Mouse (Mus musculus) ES-CJ7 (cell line): ENCODE results near the gene Galnt18.

ENCODE experiments used
- DNase-seq: peaks from one replicate; pipeline ENCODE4 v3.0.0; 2011; ENCODE audit warnings: low read depth, low spot score

Gene Galnt18

DNA sequence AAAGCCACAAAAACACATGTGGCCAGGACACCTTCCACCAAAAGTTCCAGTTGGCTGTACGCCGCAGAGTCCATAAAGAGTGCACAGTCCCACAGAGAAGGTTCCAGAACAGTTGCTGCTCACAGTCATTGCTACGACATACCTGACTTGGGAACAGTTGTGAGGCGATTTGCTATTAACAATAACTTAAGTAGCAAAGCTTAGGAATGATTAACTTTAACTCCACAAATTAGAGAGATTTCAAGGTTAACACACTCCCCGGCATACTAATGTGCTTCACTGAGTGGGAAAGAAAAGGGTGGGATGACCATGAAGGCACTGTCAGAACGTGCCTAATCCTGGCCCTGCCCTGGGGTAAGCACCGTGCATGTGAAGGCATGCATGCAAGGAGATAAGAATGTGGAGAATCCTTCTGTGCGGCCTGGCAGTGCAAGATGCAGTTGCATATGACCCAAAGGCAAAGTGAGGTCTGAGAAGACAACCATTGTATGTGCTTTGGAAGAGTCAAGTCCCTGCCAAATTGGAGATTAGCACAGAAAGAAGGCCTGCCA is 8.5 kb downstream of the Galnt18 start:
- DNase-seq, result no peak

- no peak for DNase-seq
Observed at GRCm38 (mm10) chr7:111770585-111770984, 9.2 kb downstream of the Galnt18 start.

DNA sequence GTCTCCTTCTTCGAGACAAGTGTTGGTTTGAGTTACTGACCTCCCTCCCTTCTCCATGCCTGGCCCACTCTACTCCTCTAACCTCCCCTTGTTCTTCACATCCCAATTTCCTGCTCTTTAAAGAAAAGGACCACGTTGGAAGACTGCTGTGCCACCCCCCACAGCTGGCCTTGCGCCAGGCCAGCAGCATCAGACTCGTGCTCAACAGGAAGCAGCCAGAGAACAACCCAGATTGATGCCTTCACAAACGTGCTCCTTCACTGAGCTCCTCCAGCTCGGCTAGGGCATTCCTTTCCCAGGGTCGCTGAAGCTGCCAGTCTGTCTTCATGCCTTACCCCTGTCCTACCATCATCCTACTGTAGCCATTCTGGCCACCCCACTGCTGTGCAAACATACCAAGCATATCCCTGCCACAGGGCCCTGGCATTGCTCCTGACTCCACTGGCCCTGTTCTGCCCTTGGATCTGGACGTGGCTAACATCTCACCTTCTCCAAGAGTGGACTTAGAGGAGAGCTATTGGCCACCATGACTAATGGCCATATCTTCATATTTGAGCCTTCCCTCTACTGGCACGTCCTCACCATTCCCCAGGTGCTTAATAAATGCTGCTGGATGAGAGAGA is 13.5 kb downstream of the Galnt18 start:
- no peak for DNase-seq

- DNase-seq, result no peak
Observed at GRCm38 (mm10) chr7:111762754-111763153, 17.0 kb downstream of the Galnt18 start.

DNA sequence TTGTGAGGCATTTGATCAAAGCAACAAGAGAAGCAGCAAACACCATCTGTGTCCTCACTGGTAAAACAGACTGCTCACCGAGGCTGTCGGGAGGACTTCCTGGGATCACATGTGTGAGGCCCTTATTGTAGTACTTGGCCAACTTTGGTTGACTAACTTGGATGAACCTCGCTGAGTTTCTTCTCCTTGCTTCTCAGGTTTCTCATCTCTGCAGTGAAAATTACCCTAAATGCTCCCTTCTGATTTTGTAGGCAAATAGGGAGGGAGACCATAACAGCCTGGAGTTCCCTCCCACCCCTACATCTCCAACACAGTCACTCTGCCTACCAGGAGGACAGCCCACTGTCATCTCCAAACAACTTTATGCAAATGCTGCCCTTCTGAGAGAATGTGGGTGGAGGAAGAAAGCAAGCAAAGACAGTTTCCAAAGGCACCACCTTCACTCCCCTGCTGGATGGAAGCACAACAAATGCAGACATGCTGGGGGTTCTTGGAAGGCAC is 31.2 kb downstream of the Galnt18 start:
- DNase-seq, result no peak

- DNase-seq, result peak; percentile 55
Observed at GRCm38 (mm10) chr7:111744770-111745169, 35.0 kb downstream of the Galnt18 start.

GRCm38 (mm10) chr7:111741595-111741994 is 38.2 kb downstream of the Galnt18 start:
- no peak for DNase-seq

DNA sequence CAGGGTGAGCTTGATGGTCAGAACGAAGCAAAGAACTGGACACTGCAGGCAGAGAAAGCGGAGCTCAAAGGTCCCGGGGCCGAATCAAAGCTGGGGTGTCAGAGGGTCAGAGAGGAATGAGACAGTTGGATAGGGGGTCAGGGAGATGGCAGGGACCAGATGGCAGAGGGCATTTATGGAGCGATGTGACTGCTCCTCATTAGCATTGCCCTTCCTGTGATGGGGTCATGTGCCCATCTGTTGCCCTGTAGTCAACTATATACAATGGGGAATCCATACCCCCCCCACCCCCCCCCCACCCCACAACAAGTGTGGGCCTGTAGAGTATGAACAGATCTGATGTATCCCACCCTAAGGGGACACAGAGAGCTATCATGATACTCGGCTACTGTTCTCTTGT is 39.7 kb downstream of the Galnt18 start:
- no peak for DNase-seq

DNA sequence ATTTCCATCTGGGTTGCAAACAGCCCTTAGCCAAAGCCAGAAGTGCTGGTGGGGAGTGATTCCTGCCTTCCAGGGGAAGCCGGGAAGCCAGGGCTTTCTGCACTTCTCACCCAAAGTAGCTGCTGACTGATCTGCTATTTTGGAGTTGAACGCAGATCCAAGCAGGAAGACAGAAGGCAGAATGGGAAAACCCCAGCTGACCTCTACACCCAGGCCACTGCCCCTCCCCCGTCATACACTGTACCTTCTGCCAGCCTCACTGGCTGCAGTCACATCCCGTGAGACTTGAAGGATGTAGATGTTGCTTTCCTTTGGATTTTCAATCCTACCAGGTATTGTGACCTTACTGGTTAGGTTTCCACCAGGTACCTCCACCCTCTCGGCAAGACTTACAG is 40.4 kb downstream of the Galnt18 start:
- no peak for DNase-seq

GRCm38 (mm10) chr7:111738456-111739370 is 41.1 kb downstream of the Galnt18 start:
- DNase-seq, result no peak

DNA sequence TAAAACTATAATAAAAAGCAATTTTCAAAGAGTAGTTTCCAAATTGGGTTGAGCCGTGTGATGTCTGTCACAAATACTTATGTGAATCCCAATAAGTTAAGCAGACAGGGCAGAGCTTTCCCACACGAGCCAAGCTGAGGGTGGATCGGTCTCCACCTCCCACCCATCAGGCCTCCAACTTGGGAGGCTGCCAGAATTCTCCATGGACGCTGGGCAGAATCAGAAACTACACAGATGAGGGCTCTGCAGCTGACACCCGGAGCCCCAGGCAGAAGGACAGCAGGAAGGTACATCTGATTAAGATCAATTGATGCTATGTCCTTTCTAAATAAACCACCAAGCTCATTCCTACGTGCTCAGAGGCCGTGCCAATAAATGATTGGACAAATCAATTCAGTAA is 42.4 kb downstream of the Galnt18 start:
- DNase-seq, result no peak

- no peak for DNase-seq
Observed at GRCm38 (mm10) chr7:111736365-111736764, 43.4 kb downstream of the Galnt18 start.

- DNase-seq, result no peak
Observed at GRCm38 (mm10) chr7:111730346-111731269, 49.2 kb downstream of the Galnt18 start.

- no peak for DNase-seq
Observed at GRCm38 (mm10) chr7:111726928-111727327, 52.8 kb downstream of the Galnt18 start.

GRCm38 (mm10) chr7:111724730-111725129 is 55.0 kb downstream of the Galnt18 start:
- no peak for DNase-seq

DNA sequence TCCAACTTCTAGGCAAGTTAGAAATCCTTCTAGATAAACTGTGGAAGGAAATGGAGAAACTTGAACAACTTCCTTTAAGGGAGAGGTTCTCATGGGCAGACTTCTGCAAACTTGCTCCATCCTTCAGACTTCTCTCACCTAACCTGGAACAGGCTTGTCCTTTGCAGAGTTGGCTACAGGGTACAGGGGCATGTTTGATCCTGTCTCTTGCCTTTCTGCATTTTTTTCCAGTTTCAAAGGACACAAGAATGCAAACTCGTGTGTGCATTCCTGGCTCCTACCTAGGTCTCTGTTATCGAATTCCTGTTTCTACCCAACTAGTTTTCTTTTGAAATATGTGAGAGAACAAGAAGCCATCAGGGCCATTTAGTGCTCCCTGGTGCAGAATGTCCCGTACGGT is 55.8 kb downstream of the Galnt18 start:
- no peak for DNase-seq

- DNase-seq, result no peak
Observed at GRCm38 (mm10) chr7:111721308-111721698, 58.5 kb downstream of the Galnt18 start.

DNA sequence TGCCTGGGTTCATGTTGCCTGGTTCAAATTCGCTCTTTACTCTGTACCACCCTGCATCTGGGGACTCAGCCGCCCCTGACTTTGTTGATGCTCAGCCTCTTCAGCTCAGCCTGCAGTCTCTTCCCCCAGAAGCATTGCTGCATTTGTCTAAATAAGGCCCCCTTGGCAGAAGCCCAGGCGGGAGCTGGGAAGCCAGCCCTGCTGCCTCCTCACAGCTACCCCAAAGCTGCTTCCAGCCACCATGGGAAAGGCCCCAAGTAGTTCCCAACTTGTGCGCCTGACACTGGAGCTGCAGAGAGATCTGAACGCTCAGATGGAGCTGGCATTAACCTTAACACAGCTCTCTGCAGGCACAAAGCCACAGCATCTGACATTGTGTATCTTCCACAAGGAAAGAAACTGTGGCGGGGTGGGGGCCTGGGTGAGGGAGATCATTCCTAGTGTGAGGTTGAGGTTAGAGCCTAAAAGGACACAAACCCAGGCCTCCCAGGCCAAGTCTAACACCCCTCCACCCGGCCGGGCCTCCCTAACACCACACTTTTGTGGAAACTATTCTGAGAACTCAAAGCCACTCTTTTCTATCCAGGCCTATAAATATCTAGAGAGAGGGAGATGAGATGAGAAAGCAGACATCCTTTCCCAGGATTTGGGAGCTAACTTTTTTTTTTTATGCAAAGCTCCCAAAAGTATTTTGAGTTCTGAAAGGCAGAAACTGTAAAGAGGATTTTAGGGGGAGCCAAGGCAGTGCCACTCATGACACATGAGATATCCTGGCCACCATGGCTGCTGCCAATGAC is 59.1 kb downstream of the Galnt18 start:
- DNase-seq, result no peak

- no peak for DNase-seq
Observed at GRCm38 (mm10) chr7:111718900-111719299, 60.9 kb downstream of the Galnt18 start.

DNA sequence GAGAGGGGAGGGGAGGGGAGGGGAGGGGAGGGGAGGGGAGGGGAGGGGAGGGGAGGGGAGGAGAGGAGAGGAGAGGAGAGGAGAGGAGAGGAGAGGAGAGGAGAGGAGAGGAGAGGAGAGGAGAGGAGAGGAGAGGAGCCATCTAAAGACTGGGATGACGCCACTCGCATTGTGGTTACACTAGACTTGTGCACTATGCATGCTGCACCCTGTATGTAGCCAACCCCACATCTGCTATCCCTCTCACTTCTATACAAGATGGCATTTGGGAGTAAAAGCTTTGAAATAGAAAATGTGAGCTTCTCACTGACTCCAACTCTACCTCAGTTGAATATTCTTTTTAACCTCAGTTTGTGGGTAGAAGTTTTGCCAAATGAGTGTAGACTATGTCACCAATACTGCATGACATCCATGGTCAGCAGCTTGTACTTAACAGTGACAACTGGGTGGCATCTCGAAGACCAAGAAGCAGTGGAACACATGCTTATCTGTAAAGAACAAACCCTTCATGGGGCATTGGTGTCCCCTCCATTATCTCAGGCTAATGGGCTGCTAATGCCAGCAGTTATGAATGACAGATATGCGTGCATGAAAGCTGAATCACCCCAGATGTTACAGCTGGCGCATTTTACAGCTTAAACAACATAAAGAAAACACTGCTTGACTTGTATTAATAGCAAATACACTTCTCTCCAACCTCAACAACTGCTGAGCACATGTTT is 65.0 kb downstream of the Galnt18 start:
- DNase-seq, result no peak
